ENCODE assay signal across 10 mouse cellular contexts in genomic region chr5:93042831-93043687, GRCm38 (mm10). TPM values are rescaled to one million over a fixed set of nuclear protein-coding genes. Genes with fewer than 3 reads are reported as not detected.
DNase-seq lines count a peak whose midpoint lies in the region; ATAC-seq and TF ChIP-seq lines count a peak whose summit lies in the region.
"Had no signal": no experiment of that assay in that cellular context is flagged by ENCODE, and none has a peak within 500 bp of the region (broad histone marks: within the 10 kb centered on the region; RNA-seq: fewer than 3 reads in every experiment).

No protein-coding gene starts in this region.

- peak overlapping the region; percentile 88 for H3K4me3 ChIP-seq in cerebellum, adult 2 months (replicated peaks; ENCODE audit: insufficient read depth, low read depth, low read length)
- H3K4me3 ChIP-seq in liver, embryonic 11.5 days (ENCODE audit: low read depth, low read length), result no peak overlapping the region
- no peak overlapping the region for H3K4me3 ChIP-seq in liver, embryonic 12.5 days
- H3K4me3 ChIP-seq in hindbrain, embryonic 13.5 days, result peak overlapping the region; percentile 54; the same call in 1 of the 2 replicates
- no peak overlapping the region for H3K4me3 ChIP-seq in midbrain, embryonic 15.5 days

- TF ChIP-seq CTCF in cerebellum, adult 2 months (IDR thresholded peaks at IDR 0.05; ENCODE audit: borderline replicate concordance, insufficient read depth, low read depth, low read length), result no peak

- peak overlapping the region; percentile 75 for H3K4me2 ChIP-seq in liver, embryonic 11.5 days
- H3K4me2 ChIP-seq in liver, embryonic 12.5 days, result no peak overlapping the region
- peak overlapping the region; percentile 97; the same call in 1 of the 2 replicates for H3K4me2 ChIP-seq in hindbrain, embryonic 13.5 days
- peak overlapping the region; percentile 98; the same call in 1 of the 2 replicates for H3K4me2 ChIP-seq in midbrain, embryonic 15.5 days

- no peaks in the 10 kb centered on the region for H3K27me3 ChIP-seq in cerebellum, adult 2 months (ENCODE audit: control insufficient read depth, insufficient read depth, low read length)
- peaks cover 53% of the 10 kb centered on the region for H3K27me3 ChIP-seq in liver, embryonic 11.5 days (replicated peaks; ENCODE audit: control insufficient read depth, insufficient read depth, low read length)
- H3K27me3 ChIP-seq in liver, embryonic 12.5 days (replicated peaks), result peaks cover 68% of the 10 kb centered on the region
- peaks cover 69% of the 10 kb centered on the region for H3K27me3 ChIP-seq in hindbrain, embryonic 13.5 days
- H3K27me3 ChIP-seq in midbrain, embryonic 15.5 days (replicated peaks), result peaks cover 62% of the 10 kb centered on the region

- no peaks in the 10 kb centered on the region for H3K9me3 ChIP-seq in liver, embryonic 11.5 days (ENCODE audit: control insufficient read depth, low read length)
- no peaks in the 10 kb centered on the region for H3K9me3 ChIP-seq in liver, embryonic 12.5 days (replicated peaks)
- no peaks in the 10 kb centered on the region for H3K9me3 ChIP-seq in hindbrain, embryonic 13.5 days
- no peaks in the 10 kb centered on the region for H3K9me3 ChIP-seq in midbrain, embryonic 15.5 days

- peaks cover 12% of the 10 kb centered on the region for H3K4me1 ChIP-seq in cerebellum, adult 2 months (ENCODE audit: control insufficient read depth, insufficient read depth, low read length)
- peaks cover 11% of the 10 kb centered on the region for H3K4me1 ChIP-seq in liver, embryonic 11.5 days (replicated peaks; ENCODE audit: control insufficient read depth, insufficient read depth, low read length)
- H3K4me1 ChIP-seq in liver, embryonic 12.5 days, result peaks cover 16% of the 10 kb centered on the region; the same call in 1 of the 2 replicates
- H3K4me1 ChIP-seq in hindbrain, embryonic 13.5 days (replicated peaks), result peaks cover 23% of the 10 kb centered on the region
- peaks cover 21% of the 10 kb centered on the region for H3K4me1 ChIP-seq in midbrain, embryonic 15.5 days

- no peaks in the 10 kb centered on the region for H3K36me3 ChIP-seq in liver, embryonic 11.5 days (ENCODE audit: control insufficient read depth, insufficient read depth, low read length)
- no peaks in the 10 kb centered on the region for H3K36me3 ChIP-seq in liver, embryonic 12.5 days
- no peaks in the 10 kb centered on the region for H3K36me3 ChIP-seq in hindbrain, embryonic 13.5 days
- H3K36me3 ChIP-seq in midbrain, embryonic 15.5 days (replicated peaks), result no peaks in the 10 kb centered on the region

- no peak for TF ChIP-seq POLR2A in cerebellum, adult 2 months (IDR thresholded peaks at IDR 0.05; ENCODE audit: borderline replicate concordance, insufficient read depth, low read length)

- peak; percentile 41 to 55 for DNase-seq in cerebellum, adult 2 months
- DNase-seq in liver, embryonic 11.5 days (ENCODE audit: low spot score), result no peak
- no peak for DNase-seq in thymus, postnatal 14 days
- DNase-seq in adrenal gland, adult 8-10 months, result no peak
- DNase-seq: thymus, adult 18-20 months had no signal

- 18% methylated on average over 18 of the region's 18 CpGs for WGBS in cerebellum, adult 2 months
- 37% methylated on average over 18 of the region's 18 CpGs for WGBS in liver, embryonic 11.5 days
- WGBS in liver, embryonic 12.5 days (ENCODE audit: insufficient replicate concordance), result 39% methylated on average over 18 of the region's 18 CpGs
- WGBS in hindbrain, embryonic 13.5 days, result 42% methylated on average over 18 of the region's 18 CpGs
- WGBS in midbrain, embryonic 15.5 days, result 42% methylated on average over 18 of the region's 18 CpGs

- H3K27ac ChIP-seq in cerebellum, adult 2 months (ENCODE audit: insufficient read depth, low read length), result peak overlapping the region; percentile 99
- no peak overlapping the region for H3K27ac ChIP-seq in liver, embryonic 11.5 days (ENCODE audit: low read depth, low read length)
- no peak overlapping the region for H3K27ac ChIP-seq in liver, embryonic 12.5 days
- H3K27ac ChIP-seq in hindbrain, embryonic 13.5 days, result no peak overlapping the region
- H3K27ac ChIP-seq in midbrain, embryonic 15.5 days, result no peak overlapping the region

- no peak overlapping the region for H3K9ac ChIP-seq in liver, embryonic 11.5 days (ENCODE audit: low read depth, low read length)
- no peak overlapping the region for H3K9ac ChIP-seq in liver, embryonic 12.5 days
- H3K9ac ChIP-seq in hindbrain, embryonic 13.5 days, result no peak overlapping the region
- H3K9ac ChIP-seq in midbrain, embryonic 15.5 days, result no peak overlapping the region

- ATAC-seq in cerebellum, adult (ENCODE audit: insufficient number of reproducible peaks, low FRiP score, low TSS enrichment), result no peak
- no peak for ATAC-seq in liver, embryonic 11.5 days (replicated peaks; ENCODE audit: low FRiP score)
- no peak for ATAC-seq in liver, embryonic 12.5 days
- ATAC-seq in hindbrain, embryonic 13.5 days (ENCODE audit: low FRiP score), result no peak
- no peak for ATAC-seq in midbrain, embryonic 15.5 days (replicated peaks)

RNA-seq across cellular contexts. Expression of gene Sowahb, which starts 1.8 kb away (rescaled TPM):
- polyA plus RNA-seq in cerebellum, adult 2 months (2012; rRNA removed), result 17.0 and 19.1 TPM in 2 replicates
- polyA plus RNA-seq in liver, embryonic 11.5 days (2014; fragmentation: Nextera tagmentation; extraction: Ambion mirVana), result 0.44 and 0.51 TPM in 2 replicates
- polyA plus RNA-seq in liver, embryonic 12.5 days (2016; fragmentation: Nextera tagmentation; extraction: Ambion mirVana), result 0.36 and 0.50 TPM in 2 replicates
- not detected in 2 replicates for polyA plus RNA-seq in hindbrain, embryonic 13.5 days (2015; fragmentation: Nextera tagmentation; extraction: Ambion mirVana)
- polyA plus RNA-seq in midbrain, embryonic 15.5 days (2015; fragmentation: Nextera tagmentation; extraction: Ambion mirVana), result 0.04 TPM in 2 replicates
- total RNA-seq in adrenal gland, adult 8-10 months (2022), result under 1 TPM; 0.06 to 0.22 (median 0.10) TPM
- total RNA-seq: hematopoietic stem cell, adult 5-6 weeks had no signal

RNA-seq across cellular contexts. Expression of gene Sept11, which starts 50.2 kb away (rescaled TPM):
- polyA plus RNA-seq in cerebellum, adult 2 months (2012; rRNA removed), result 74.0 and 77.7 TPM in 2 replicates
- polyA plus RNA-seq in liver, embryonic 11.5 days (2014; fragmentation: Nextera tagmentation; extraction: Ambion mirVana), result 89.0 and 95.1 TPM in 2 replicates
- 57.6 and 59.0 TPM in 2 replicates for polyA plus RNA-seq in liver, embryonic 12.5 days (2016; fragmentation: Nextera tagmentation; extraction: Ambion mirVana)
- 165 and 171 TPM in 2 replicates for polyA plus RNA-seq in hindbrain, embryonic 13.5 days (2015; fragmentation: Nextera tagmentation; extraction: Ambion mirVana)
- polyA plus RNA-seq in midbrain, embryonic 15.5 days (2015; fragmentation: Nextera tagmentation; extraction: Ambion mirVana), result 148 TPM in 2 replicates
- total RNA-seq in adrenal gland, adult 8-10 months (2022), result 10 to 100 TPM; 40.3 to 44.5 (median 42.4) TPM

Comparison
In these comparisons a context has a peak if more than half of its experiments do, and no peak if none do; other contexts are left out.
1. DNase-seq: peak in cerebellum, adult 2 months (2 of 2); none in liver, embryonic 11.5 days (single experiment), thymus, postnatal 14 days (single experiment) and adrenal gland, adult 8-10 months (single experiment).
2. H3K4me3 ChIP-seq: peak in cerebellum, adult 2 months (single experiment) and hindbrain, embryonic 13.5 days (single experiment); none in liver, embryonic 11.5 days (single experiment), liver, embryonic 12.5 days (single experiment) and midbrain, embryonic 15.5 days (single experiment).
3. RNA of gene Sowahb, which starts 1.8 kb away (polyA plus RNA-seq): 17.0 to 19.1 TPM in cerebellum, adult 2 months; 0.44 to 0.51 TPM in liver, embryonic 11.5 days, 0.36 to 0.50 TPM in liver, embryonic 12.5 days, 0.04 TPM in midbrain, embryonic 15.5 days and not detected in hindbrain, embryonic 13.5 days; every median in the first group is over 10 times any median in the second.